Comparison of ENCODE assay signal across 16 mouse cellular contexts in genomic region chrX:106165089-106165488, GRCm38 (mm10). TPM values are rescaled to one million over a fixed set of nuclear protein-coding genes. Genes with fewer than 3 reads are reported as not detected.
A peak's percentile ranks its signal among the peaks of the same experiment; 100 is the strongest.
DNase-seq lines count a peak whose midpoint lies in the region; ATAC-seq and TF ChIP-seq lines count a peak whose summit lies in the region.
"Had no signal": no experiment of that assay in that cellular context is flagged by ENCODE, and none has a peak within 500 bp of the region (broad histone marks: within the 10 kb centered on the region; RNA-seq: fewer than 3 reads in every experiment).

No protein-coding gene starts in this region.

- WGBS in hindbrain, postnatal 0 days: 71% methylated on average over 1 of the region's 1 CpGs
- WGBS in hindbrain, embryonic 11.5 days: 67% methylated on average over 1 of the region's 1 CpGs
- 76% methylated on average over 1 of the region's 1 CpGs for WGBS in kidney, embryonic 16.5 days

- H3K4me2 ChIP-seq in hindbrain, postnatal 0 days (ENCODE audit: low read depth, low read length): no peak overlapping the region
- no peak overlapping the region for H3K4me2 ChIP-seq in hindbrain, embryonic 11.5 days (replicated peaks; ENCODE audit: low read depth, low read length)
- no peak overlapping the region for H3K4me2 ChIP-seq in kidney, embryonic 16.5 days (replicated peaks; ENCODE audit: low read depth, low read length)
- H3K4me2 ChIP-seq: hindbrain, embryonic 12.5 days; kidney, embryonic 15.5 days had no signal

- H3K4me1 ChIP-seq in hindbrain, postnatal 0 days (ENCODE audit: insufficient read depth, low read length): no peaks in the 10 kb centered on the region
- no peaks in the 10 kb centered on the region for H3K4me1 ChIP-seq in hindbrain, embryonic 11.5 days (replicated peaks; ENCODE audit: control insufficient read depth, insufficient read depth, low read length)
- H3K4me1 ChIP-seq in megakaryocyte, embryonic 14.5 days: peaks cover 17% of the 10 kb centered on the region
- no peaks in the 10 kb centered on the region for H3K4me1 ChIP-seq in kidney, embryonic 16.5 days (ENCODE audit: insufficient read depth, low read length)
- H3K4me1 ChIP-seq: hindbrain, embryonic 12.5 days; kidney, embryonic 15.5 days; midbrain, embryonic 10.5 days had no signal

- H3K27me3 ChIP-seq in hindbrain, postnatal 0 days (ENCODE audit: insufficient read depth, low read length): no peaks in the 10 kb centered on the region
- no peaks in the 10 kb centered on the region for H3K27me3 ChIP-seq in hindbrain, embryonic 11.5 days (ENCODE audit: control insufficient read depth, insufficient read depth, low read length)
- peaks cover 3% of the 10 kb centered on the region for H3K27me3 ChIP-seq in megakaryocyte, embryonic 14.5 days (replicated peaks)
- H3K27me3 ChIP-seq in kidney, embryonic 16.5 days (ENCODE audit: insufficient read depth, low read length): peaks cover 2% of the 10 kb centered on the region; the same call in 1 of the 2 replicates

- H3K27ac ChIP-seq in hindbrain, postnatal 0 days: no peak overlapping the region
- no peak overlapping the region for H3K27ac ChIP-seq in hindbrain, embryonic 11.5 days (ENCODE audit: low read depth, low read length)
- H3K27ac ChIP-seq in kidney, embryonic 16.5 days (ENCODE audit: low read length): no peak overlapping the region
- H3K27ac ChIP-seq: hindbrain, embryonic 12.5 days; kidney, embryonic 15.5 days; midbrain, embryonic 10.5 days had no signal

- DNase-seq in hindbrain, postnatal 0 days (ENCODE audit: low spot score): no peak
- DNase-seq in hindbrain, embryonic 11.5 days (ENCODE audit: low spot score): no peak
- DNase-seq in A20 (ENCODE audit: low read depth, low spot score) (peak; percentile 53), R1 (ENCODE audit: low read depth, low spot score) (peak; percentile 9)
- DNase-seq in T-cell, adult 2 months (ENCODE audit: low spot score): no peak
- DNase-seq in kidney, adult 18-20 months: no peak
- DNase-seq: cerebellum, postnatal 10 days; lung, adult 18-20 months; retina, postnatal 1 day; thymus, postnatal 14 days had no signal

- no peaks in the 10 kb centered on the region for H3K36me3 ChIP-seq in hindbrain, postnatal 0 days (ENCODE audit: insufficient read depth, low read length)
- no peaks in the 10 kb centered on the region for H3K36me3 ChIP-seq in hindbrain, embryonic 11.5 days (ENCODE audit: control insufficient read depth, insufficient read depth, low read length)
- H3K36me3 ChIP-seq in megakaryocyte, embryonic 14.5 days (replicated peaks; ENCODE audit: low read length): no peaks in the 10 kb centered on the region
- no peaks in the 10 kb centered on the region for H3K36me3 ChIP-seq in kidney, embryonic 16.5 days (ENCODE audit: insufficient read depth, low read length)
- H3K36me3 ChIP-seq: hindbrain, embryonic 12.5 days; kidney, embryonic 15.5 days; midbrain, embryonic 10.5 days had no signal

- H3K9ac ChIP-seq in hindbrain, postnatal 0 days (replicated peaks; ENCODE audit: low read length): no peak overlapping the region
- H3K9ac ChIP-seq in hindbrain, embryonic 11.5 days (ENCODE audit: low read depth, low read length): no peak overlapping the region
- H3K9ac ChIP-seq in kidney, embryonic 16.5 days (replicated peaks; ENCODE audit: low read length): no peak overlapping the region
- H3K9ac ChIP-seq: hindbrain, embryonic 12.5 days; kidney, embryonic 15.5 days had no signal

- ATAC-seq in hindbrain, postnatal 0 days: no peak
- ATAC-seq in hindbrain, embryonic 11.5 days (ENCODE audit: low FRiP score): no peak
- ATAC-seq in kidney, embryonic 16.5 days (ENCODE audit: low FRiP score, low TSS enrichment): no peak
- ATAC-seq: forebrain, embryonic 16.5 days had no signal

- H3K4me3 ChIP-seq in hindbrain, postnatal 0 days (ENCODE audit: low read length): no peak overlapping the region
- H3K4me3 ChIP-seq in hindbrain, embryonic 11.5 days (ENCODE audit: low read depth, low read length): no peak overlapping the region
- H3K4me3 ChIP-seq in megakaryocyte, embryonic 14.5 days (replicated peaks): peak overlapping the region; percentile 12
- no peak overlapping the region for H3K4me3 ChIP-seq in kidney, embryonic 16.5 days (ENCODE audit: low read length)
- H3K4me3 ChIP-seq: hindbrain, embryonic 12.5 days; kidney, embryonic 15.5 days; midbrain, embryonic 10.5 days had no signal

- H3K9me3 ChIP-seq in hindbrain, postnatal 0 days (ENCODE audit: low read length): no peaks in the 10 kb centered on the region
- no peaks in the 10 kb centered on the region for H3K9me3 ChIP-seq in hindbrain, embryonic 11.5 days (ENCODE audit: control insufficient read depth, low read length)
- H3K9me3 ChIP-seq in megakaryocyte, embryonic 14.5 days: no peaks in the 10 kb centered on the region
- H3K9me3 ChIP-seq in kidney, embryonic 16.5 days (ENCODE audit: low read length): no peaks in the 10 kb centered on the region
- H3K9me3 ChIP-seq: hindbrain, embryonic 12.5 days; kidney, embryonic 15.5 days; midbrain, embryonic 10.5 days had no signal

- TF ChIP-seq CTCF in hindbrain, postnatal 0 days (IDR thresholded peaks at IDR 0.05; ENCODE audit: low read depth): peak; percentile 13; the same call in 1 of the 2 replicates

RNA-seq across cellular contexts. Expression of gene Pgk1, which starts 21.8 kb away (rescaled TPM):
- total RNA-seq in hindbrain, postnatal 0 days (2014; rRNA removed): 246 and 254 TPM in 2 replicates
- 302 and 312 TPM in 2 replicates for polyA plus RNA-seq in hindbrain, postnatal 0 days (2015; fragmentation: Nextera tagmentation; extraction: Ambion mirVana)
- polyA plus RNA-seq in hindbrain, embryonic 11.5 days (2014; fragmentation: Nextera tagmentation; extraction: Ambion mirVana): 413 and 443 TPM in 2 replicates
- polyA plus RNA-seq in megakaryocyte, embryonic 14.5 days (2012; ENCODE audit: insufficient read depth, low replicate concordance): 16.2 and 62.6 TPM in 2 replicates
- polyA plus RNA-seq in kidney, embryonic 16.5 days (2015; fragmentation: Nextera tagmentation; extraction: Ambion mirVana): 357 and 397 TPM in 2 replicates

RNA-seq across cellular contexts. Expression of gene Tlr13, which starts 22.1 kb away (rescaled TPM):
- total RNA-seq in hindbrain, postnatal 0 days (2014; rRNA removed): 0.22 and 0.78 TPM in 2 replicates
- polyA plus RNA-seq in hindbrain, postnatal 0 days (2015; fragmentation: Nextera tagmentation; extraction: Ambion mirVana): 0.38 and 0.50 TPM in 2 replicates
- 0.35 and 0.51 TPM in 2 replicates for polyA plus RNA-seq in hindbrain, embryonic 11.5 days (2014; fragmentation: Nextera tagmentation; extraction: Ambion mirVana)
- polyA plus RNA-seq in megakaryocyte, embryonic 14.5 days (2012; ENCODE audit: insufficient read depth, low replicate concordance): 0.41 TPM in 1 of 2 replicates, not detected in the other
- 0.40 and 0.44 TPM in 2 replicates for polyA plus RNA-seq in kidney, embryonic 16.5 days (2015; fragmentation: Nextera tagmentation; extraction: Ambion mirVana)

RNA-seq across cellular contexts. Expression of gene Taf9b, which starts 55.9 kb away (rescaled TPM):
- total RNA-seq in hindbrain, postnatal 0 days (2014; rRNA removed): 16.3 and 20.9 TPM in 2 replicates
- 24.1 and 24.4 TPM in 2 replicates for polyA plus RNA-seq in hindbrain, postnatal 0 days (2015; fragmentation: Nextera tagmentation; extraction: Ambion mirVana)
- 13.9 and 18.6 TPM in 2 replicates for polyA plus RNA-seq in hindbrain, embryonic 11.5 days (2014; fragmentation: Nextera tagmentation; extraction: Ambion mirVana)
- 0.86 TPM in 1 of 2 replicates, not detected in the other for polyA plus RNA-seq in megakaryocyte, embryonic 14.5 days (2012; ENCODE audit: insufficient read depth, low replicate concordance)
- polyA plus RNA-seq in kidney, embryonic 16.5 days (2015; fragmentation: Nextera tagmentation; extraction: Ambion mirVana): 9.6 and 11.5 TPM in 2 replicates

Comparison
In these comparisons a context has a peak if more than half of its experiments do, and no peak if none do; other contexts are left out.
1. DNase-seq: peak in A20 (single experiment) and R1 (single experiment); none in hindbrain, postnatal 0 days (single experiment), hindbrain, embryonic 11.5 days (single experiment), T-cell, adult 2 months (single experiment) and kidney, adult 18-20 months (single experiment).